Comparison of ENCODE assay signal across 35 mouse cellular contexts in genomic region chr3:103107565-103108240, GRCm38 (mm10). TPM values are rescaled to one million over a fixed set of nuclear protein-coding genes. Genes with fewer than 3 reads are reported as not detected.
A peak's percentile ranks its signal among the peaks of the same experiment; 100 is the strongest.
DNase-seq lines count a peak whose midpoint lies in the region; ATAC-seq and TF ChIP-seq lines count a peak whose summit lies in the region.
"Had no signal": no experiment of that assay in that cellular context is flagged by ENCODE, and none has a peak within 500 bp of the region (broad histone marks: within the 10 kb centered on the region; RNA-seq: fewer than 3 reads in every experiment).

No protein-coding gene starts in this region.

- no peaks in the 10 kb centered on the region for H3K36me3 ChIP-seq in heart, embryonic 10.5 days
- H3K36me3 ChIP-seq in E14TG2a.4 (ENCODE audit: insufficient read depth, low read length): peaks cover 17% of the 10 kb centered on the region
- H3K36me3 ChIP-seq in liver, embryonic 13.5 days: no peaks in the 10 kb centered on the region
- H3K36me3 ChIP-seq in kidney, embryonic 15.5 days: no peaks in the 10 kb centered on the region
- H3K36me3 ChIP-seq in forebrain, embryonic 16.5 days (ENCODE audit: control insufficient read depth, insufficient read depth): no peaks in the 10 kb centered on the region
- no peaks in the 10 kb centered on the region for H3K36me3 ChIP-seq in forebrain, postnatal 0 days (ENCODE audit: insufficient read depth)
- H3K36me3 ChIP-seq: heart, embryonic 15.5 days; hindbrain, embryonic 13.5 days; limb, embryonic 12.5 days; midbrain, embryonic 10.5 days; midbrain, embryonic 15.5 days; neural tube, embryonic 15.5 days; stomach, embryonic 15.5 days had no signal

- TF ChIP-seq CTCF in E14TG2a.4 (conservative IDR thresholded peaks at IDR 0.05; ENCODE audit: low read length): no peak
- no peak for TF ChIP-seq CTCF in forebrain, postnatal 0 days (IDR thresholded peaks at IDR 0.05; ENCODE audit: low read depth)

- H3K4me1 ChIP-seq in heart, embryonic 10.5 days: peaks cover 3% of the 10 kb centered on the region; the same call in 1 of the 2 replicates
- H3K4me1 ChIP-seq in E14TG2a.4 (replicated peaks; ENCODE audit: low read depth, low read length): peaks cover 92% of the 10 kb centered on the region
- peaks cover 71% of the 10 kb centered on the region for H3K4me1 ChIP-seq in liver, embryonic 13.5 days (replicated peaks)
- peaks cover 6% of the 10 kb centered on the region; the same call in 1 of the 2 replicates for H3K4me1 ChIP-seq in kidney, embryonic 15.5 days
- peaks cover 4% of the 10 kb centered on the region for H3K4me1 ChIP-seq in forebrain, embryonic 16.5 days (replicated peaks; ENCODE audit: control insufficient read depth, insufficient read depth, low read length)
- H3K4me1 ChIP-seq in forebrain, postnatal 0 days (ENCODE audit: insufficient read depth): no peaks in the 10 kb centered on the region
- H3K4me1 ChIP-seq: limb, embryonic 12.5 days; stomach, embryonic 15.5 days had no signal

- 82% methylated on average over 7 of the region's 7 CpGs for WGBS in heart, embryonic 10.5 days
- 70% methylated on average over 7 of the region's 7 CpGs for WGBS in liver, embryonic 13.5 days (ENCODE audit: insufficient replicate concordance)
- WGBS in kidney, embryonic 15.5 days: 82% methylated on average over 7 of the region's 7 CpGs
- WGBS in forebrain, embryonic 16.5 days: 88% methylated on average over 7 of the region's 7 CpGs
- 90% methylated on average over 7 of the region's 7 CpGs for WGBS in forebrain, postnatal 0 days

- H3K27ac ChIP-seq in heart, embryonic 10.5 days: 0 out of 2 replicates have a peak overlapping the region, but pooled peaks have one; percentile 38
- H3K27ac ChIP-seq in liver, embryonic 13.5 days: peak overlapping the region; percentile 82
- no peak overlapping the region for H3K27ac ChIP-seq in kidney, embryonic 15.5 days
- H3K27ac ChIP-seq in forebrain, embryonic 16.5 days (ENCODE audit: low read length): no peak overlapping the region
- no peak overlapping the region for H3K27ac ChIP-seq in forebrain, postnatal 0 days (ENCODE audit: low read depth, low read length)
- H3K27ac ChIP-seq: forebrain, embryonic 13.5 days; gastrocnemius, adult 2 months; heart, adult 2 months; heart, embryonic 15.5 days; hindbrain, embryonic 13.5 days; layer of hippocampus, adult 2 months; left cerebral cortex, adult 2 months; limb, embryonic 12.5 days; midbrain, embryonic 10.5 days; midbrain, embryonic 15.5 days; neural tube, embryonic 15.5 days; stomach, embryonic 15.5 days had no signal

- H3K9me3 ChIP-seq in heart, embryonic 10.5 days: no peaks in the 10 kb centered on the region
- H3K9me3 ChIP-seq in E14TG2a.4 (ENCODE audit: low read length): no peaks in the 10 kb centered on the region
- H3K9me3 ChIP-seq in liver, embryonic 13.5 days (replicated peaks): no peaks in the 10 kb centered on the region
- H3K9me3 ChIP-seq in kidney, embryonic 15.5 days (replicated peaks): no peaks in the 10 kb centered on the region
- H3K9me3 ChIP-seq in forebrain, embryonic 16.5 days (ENCODE audit: control insufficient read depth, low read length): no peaks in the 10 kb centered on the region
- H3K9me3 ChIP-seq in forebrain, postnatal 0 days (ENCODE audit: low read length): no peaks in the 10 kb centered on the region
- H3K9me3 ChIP-seq: forebrain, embryonic 13.5 days; heart, embryonic 15.5 days; hindbrain, embryonic 13.5 days; limb, embryonic 12.5 days; midbrain, embryonic 10.5 days; midbrain, embryonic 15.5 days; neural tube, embryonic 15.5 days; stomach, embryonic 15.5 days had no signal

- peak; percentile 89 for ATAC-seq in liver, embryonic 13.5 days (ENCODE audit: low read depth)
- no peak for ATAC-seq in kidney, embryonic 15.5 days (replicated peaks; ENCODE audit: low FRiP score)
- no peak for ATAC-seq in forebrain, embryonic 16.5 days
- ATAC-seq in forebrain, postnatal 0 days: no peak
- ATAC-seq: forebrain, embryonic 13.5 days; inflammation-experienced regulatory T-cells, adult 6 months; midbrain, embryonic 15.5 days had no signal

- no peak for DNase-seq in heart, embryonic 10.5 days (ENCODE audit: low spot score)
- no peak for DNase-seq in heart, adult 11 months
- DNase-seq in ZHBTc4 (ENCODE audit: low read depth, low spot score): peak; percentile 89
- peak; percentile 25 for DNase-seq in liver, embryonic 13.5 days
- DNase-seq in forebrain, postnatal 0 days: no peak
- DNase-seq: adrenal gland, postnatal 10 days; cerebellum, adult 11-12 months; cerebellum, postnatal 10 days; gastrocnemius, adult 2 months; gastrocnemius, postnatal 36 days; heart, adult 2 months; heart, postnatal 4 days; kidney, adult 18-20 months; kidney, postnatal 36 days; lung, adult 18-20 months; lung, postnatal 4 days; right cerebral cortex, postnatal 25 days had no signal

- H3K27me3 ChIP-seq in heart, embryonic 10.5 days (ENCODE audit: insufficient read depth, poor library complexity, severe bottlenecking): 0 out of 2 replicates have a peak, but pooled peaks cover 10% of the 10 kb centered on the region
- H3K27me3 ChIP-seq in E14TG2a.4 (ENCODE audit: insufficient read depth, low read length): no peaks in the 10 kb centered on the region
- H3K27me3 ChIP-seq in liver, embryonic 13.5 days: no peaks in the 10 kb centered on the region
- no peaks in the 10 kb centered on the region for H3K27me3 ChIP-seq in kidney, embryonic 15.5 days
- peaks cover 6% of the 10 kb centered on the region; the same call in 1 of the 2 replicates for H3K27me3 ChIP-seq in forebrain, embryonic 16.5 days (replicated peaks; ENCODE audit: control insufficient read depth, insufficient read depth, low read length)
- no peaks in the 10 kb centered on the region for H3K27me3 ChIP-seq in forebrain, postnatal 0 days (ENCODE audit: insufficient read depth, low read length)
- H3K27me3 ChIP-seq: heart, embryonic 15.5 days; limb, embryonic 12.5 days; stomach, embryonic 15.5 days had no signal

- peak overlapping the region; percentile 47 for H3K9ac ChIP-seq in liver, embryonic 13.5 days
- H3K9ac ChIP-seq in kidney, embryonic 15.5 days: no peak overlapping the region
- no peak overlapping the region for H3K9ac ChIP-seq in forebrain, embryonic 16.5 days (replicated peaks; ENCODE audit: low read depth, low read length)
- H3K9ac ChIP-seq in forebrain, postnatal 0 days: no peak overlapping the region
- H3K9ac ChIP-seq: forebrain, embryonic 13.5 days; heart, embryonic 15.5 days; hindbrain, embryonic 13.5 days; limb, embryonic 12.5 days; midbrain, embryonic 15.5 days; neural tube, embryonic 15.5 days; stomach, embryonic 15.5 days had no signal

- peak overlapping the region; percentile 54 for H3K4me2 ChIP-seq in liver, embryonic 13.5 days
- H3K4me2 ChIP-seq in kidney, embryonic 15.5 days: no peak overlapping the region
- H3K4me2 ChIP-seq in forebrain, embryonic 16.5 days (ENCODE audit: low read length): no peak overlapping the region
- no peak overlapping the region for H3K4me2 ChIP-seq in forebrain, postnatal 0 days (ENCODE audit: low read depth)
- H3K4me2 ChIP-seq: forebrain, embryonic 13.5 days; heart, embryonic 15.5 days; hindbrain, embryonic 13.5 days; limb, embryonic 12.5 days; midbrain, embryonic 15.5 days; neural tube, embryonic 15.5 days; stomach, embryonic 15.5 days had no signal

- no peak overlapping the region for H3K4me3 ChIP-seq in heart, embryonic 10.5 days
- H3K4me3 ChIP-seq in E14TG2a.4 (replicated peaks; ENCODE audit: low read length): peak overlapping the region; percentile 43
- peak overlapping the region; percentile 6; the same call in 1 of the 2 replicates for H3K4me3 ChIP-seq in liver, embryonic 13.5 days (replicated peaks)
- H3K4me3 ChIP-seq in kidney, embryonic 15.5 days (replicated peaks): no peak overlapping the region
- no peak overlapping the region for H3K4me3 ChIP-seq in forebrain, embryonic 16.5 days (replicated peaks; ENCODE audit: low read length)
- no peak overlapping the region for H3K4me3 ChIP-seq in forebrain, postnatal 0 days (ENCODE audit: low read depth, low read length)
- H3K4me3 ChIP-seq: forebrain, embryonic 13.5 days; gastrocnemius, adult 2 months; heart, adult 2 months; heart, embryonic 15.5 days; hindbrain, embryonic 13.5 days; layer of hippocampus, adult 2 months; left cerebral cortex, adult 2 months; limb, embryonic 12.5 days; midbrain, embryonic 10.5 days; midbrain, embryonic 15.5 days; neural tube, embryonic 15.5 days; stomach, embryonic 15.5 days had no signal

RNA-seq across cellular contexts. Expression of gene Dennd2c, which starts 5.3 kb away (rescaled TPM):
- polyA plus RNA-seq in heart, embryonic 10.5 days (2016; fragmentation: Nextera tagmentation; extraction: Ambion mirVana): 3.4 and 4.4 TPM in 2 replicates
- 8.6 and 9.7 TPM in 2 replicates for polyA plus RNA-seq in liver, embryonic 13.5 days (2015; fragmentation: Nextera tagmentation; extraction: Ambion mirVana)
- 4.2 and 4.4 TPM in 2 replicates for polyA plus RNA-seq in kidney, embryonic 15.5 days (2015; fragmentation: Nextera tagmentation; extraction: Ambion mirVana)
- 0.99 and 1.4 TPM in 2 replicates for polyA plus RNA-seq in forebrain, embryonic 16.5 days (2015; fragmentation: Nextera tagmentation; extraction: Ambion mirVana)
- 1.4 and 1.5 TPM in 2 replicates for total RNA-seq in forebrain, postnatal 0 days (2014; rRNA removed)
- polyA plus RNA-seq in forebrain, postnatal 0 days (2015; fragmentation: Nextera tagmentation; extraction: Ambion mirVana): 0.58 TPM in 2 replicates

RNA-seq across cellular contexts. Expression of gene Ampd1, which starts 33.9 kb away (rescaled TPM):
- polyA plus RNA-seq in heart, embryonic 10.5 days (2016; fragmentation: Nextera tagmentation; extraction: Ambion mirVana): not detected in 2 replicates
- 0.17 and 0.38 TPM in 2 replicates for polyA plus RNA-seq in liver, embryonic 13.5 days (2015; fragmentation: Nextera tagmentation; extraction: Ambion mirVana)
- polyA plus RNA-seq in kidney, embryonic 15.5 days (2015; fragmentation: Nextera tagmentation; extraction: Ambion mirVana): 0.70 and 1.9 TPM in 2 replicates
- polyA plus RNA-seq in forebrain, embryonic 16.5 days (2015; fragmentation: Nextera tagmentation; extraction: Ambion mirVana): not detected in 2 replicates
- not detected in 2 replicates for total RNA-seq in forebrain, postnatal 0 days (2014; rRNA removed)
- not detected in 2 replicates for polyA plus RNA-seq in forebrain, postnatal 0 days (2015; fragmentation: Nextera tagmentation; extraction: Ambion mirVana)
- total RNA-seq: CH12.LX; common myeloid progenitor, adult 5-6 weeks; heart, adult 2 months; layer of hippocampus, adult 2 months; layer of hippocampus, postnatal 14 days; left cerebral cortex, adult 2 months; left cerebral cortex, postnatal 25 days had no signal
- polyA plus RNA-seq: forebrain, embryonic 13.5 days; hindbrain, embryonic 13.5 days; midbrain, embryonic 10.5 days; midbrain, embryonic 15.5 days; stomach, embryonic 15.5 days had no signal

RNA-seq across cellular contexts. Expression of gene Nras, which starts 49.6 kb away (rescaled TPM):
- 109 and 122 TPM in 2 replicates for polyA plus RNA-seq in heart, embryonic 10.5 days (2016; fragmentation: Nextera tagmentation; extraction: Ambion mirVana)
- 45.1 and 47.1 TPM in 2 replicates for polyA plus RNA-seq in liver, embryonic 13.5 days (2015; fragmentation: Nextera tagmentation; extraction: Ambion mirVana)
- 107 and 111 TPM in 2 replicates for polyA plus RNA-seq in kidney, embryonic 15.5 days (2015; fragmentation: Nextera tagmentation; extraction: Ambion mirVana)
- polyA plus RNA-seq in forebrain, embryonic 16.5 days (2015; fragmentation: Nextera tagmentation; extraction: Ambion mirVana): 125 and 134 TPM in 2 replicates
- total RNA-seq in forebrain, postnatal 0 days (2014; rRNA removed): 71.8 and 78.2 TPM in 2 replicates
- 74.2 and 81.9 TPM in 2 replicates for polyA plus RNA-seq in forebrain, postnatal 0 days (2015; fragmentation: Nextera tagmentation; extraction: Ambion mirVana)

Comparison
In these comparisons a context has a peak if more than half of its experiments do, and no peak if none do; other contexts are left out.
1. DNase-seq: peak in ZHBTc4 (single experiment) and liver, embryonic 13.5 days (single experiment); none in heart, embryonic 10.5 days (single experiment), heart, adult 11 months (single experiment) and forebrain, postnatal 0 days (single experiment).
2. H3K27ac ChIP-seq: peak in heart, embryonic 10.5 days (single experiment) and liver, embryonic 13.5 days (single experiment); none in kidney, embryonic 15.5 days (single experiment), forebrain, embryonic 16.5 days (single experiment) and forebrain, postnatal 0 days (single experiment).
3. H3K4me3 ChIP-seq: peak in E14TG2a.4 (single experiment) and liver, embryonic 13.5 days (single experiment); none in heart, embryonic 10.5 days (single experiment), kidney, embryonic 15.5 days (single experiment), forebrain, embryonic 16.5 days (single experiment) and forebrain, postnatal 0 days (single experiment).